Comparison of ENCODE assay signal across 9 mouse cellular contexts in the genomic region with DNA sequence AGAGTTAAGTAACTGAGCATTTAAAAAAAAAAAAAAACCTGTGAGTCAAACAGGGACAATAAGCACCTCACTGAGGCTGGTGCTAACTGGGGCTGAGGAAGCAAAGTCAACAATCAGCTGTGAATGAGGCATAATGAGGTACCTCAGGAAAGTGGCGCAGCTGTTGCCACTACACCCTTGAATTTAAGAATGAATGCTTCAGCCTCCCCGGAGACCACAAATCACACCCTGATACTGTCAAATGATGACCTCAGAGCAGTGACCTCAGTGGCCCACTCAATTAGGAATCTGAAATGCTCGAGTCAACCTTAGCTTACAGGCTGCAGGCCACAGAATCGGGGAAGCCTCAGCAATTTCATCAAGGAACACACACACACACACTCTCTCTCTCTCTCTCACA. TPM values are rescaled to one million over a fixed set of nuclear protein-coding genes. Genes with fewer than 3 reads are reported as not detected.
DNase-seq lines count a peak whose midpoint lies in the region; ATAC-seq and TF ChIP-seq lines count a peak whose summit lies in the region.
"Had no signal": no experiment of that assay in that cellular context is flagged by ENCODE, and none has a peak within 500 bp of the region (broad histone marks: within the 10 kb centered on the region; RNA-seq: fewer than 3 reads in every experiment).

No protein-coding gene starts in this region.

- peak overlapping the region; percentile 98 for H3K9ac ChIP-seq in midbrain, embryonic 13.5 days (replicated peaks)
- no peak overlapping the region for H3K9ac ChIP-seq in liver, embryonic 12.5 days

- H3K27ac ChIP-seq in kidney, adult 2 months (ENCODE audit: insufficient read depth, low read depth, low read length), result peak overlapping the region; percentile 95
- peak overlapping the region; percentile 95 for H3K27ac ChIP-seq in midbrain, embryonic 13.5 days
- H3K27ac ChIP-seq in liver, embryonic 12.5 days, result no peak overlapping the region
- H3K27ac ChIP-seq: macrophage had no signal

- peak overlapping the region; percentile 50 for H3K4me3 ChIP-seq in kidney, adult 2 months (ENCODE audit: insufficient read depth, low read depth, low read length)
- H3K4me3 ChIP-seq in midbrain, embryonic 13.5 days (replicated peaks), result peak overlapping the region; percentile 96
- no peak overlapping the region for H3K4me3 ChIP-seq in liver, embryonic 12.5 days

- no peak for ATAC-seq in midbrain, embryonic 13.5 days
- ATAC-seq in liver, embryonic 12.5 days, result no peak

- DNase-seq in 3T3-L1 (ENCODE audit: low read depth, low spot score) (peak; percentile 37), MN1 (ENCODE audit: low spot score) (peak; percentile 56)
- peak; percentile 23 for DNase-seq in forelimb bud, embryonic 11.5 days (ENCODE audit: low read depth, low spot score)
- peak; percentile 61 for DNase-seq in kidney, adult 2 months
- no peak for DNase-seq in cerebellum, adult 8-10 months
- no peak for DNase-seq in gastrocnemius, postnatal 25 days

- 26% methylated on average over 4 of the region's 4 CpGs for WGBS in kidney, adult 2 months
- 9% methylated on average over 4 of the region's 4 CpGs for WGBS in midbrain, embryonic 13.5 days
- WGBS in liver, embryonic 12.5 days (ENCODE audit: insufficient replicate concordance), result 54% methylated on average over 4 of the region's 4 CpGs

- no peak for TF ChIP-seq CTCF in kidney, adult 2 months (conservative IDR thresholded peaks at IDR 0.05; ENCODE audit: insufficient read depth, insufficient read length, low read depth, low read length)

- H3K9me3 ChIP-seq in midbrain, embryonic 13.5 days, result no peaks in the 10 kb centered on the region
- H3K9me3 ChIP-seq in liver, embryonic 12.5 days (replicated peaks), result no peaks in the 10 kb centered on the region

- peak overlapping the region; percentile 65 for H3K4me2 ChIP-seq in midbrain, embryonic 13.5 days (replicated peaks)
- H3K4me2 ChIP-seq in liver, embryonic 12.5 days, result no peak overlapping the region

- no peaks in the 10 kb centered on the region for H3K27me3 ChIP-seq in kidney, adult 2 months (replicated peaks; ENCODE audit: control insufficient read depth, insufficient read depth, low read length)
- no peaks in the 10 kb centered on the region for H3K27me3 ChIP-seq in midbrain, embryonic 13.5 days
- peaks cover 38% of the 10 kb centered on the region for H3K27me3 ChIP-seq in liver, embryonic 12.5 days (replicated peaks)

- peaks cover 8% of the 10 kb centered on the region for H3K4me1 ChIP-seq in kidney, adult 2 months (ENCODE audit: control insufficient read depth, insufficient read depth, low read length)
- H3K4me1 ChIP-seq in midbrain, embryonic 13.5 days (replicated peaks), result peaks cover 54% of the 10 kb centered on the region
- peaks cover 7% of the 10 kb centered on the region; the same call in 1 of the 2 replicates for H3K4me1 ChIP-seq in liver, embryonic 12.5 days

- no peak for TF ChIP-seq POLR2A in kidney, adult 2 months (IDR thresholded peaks at IDR 0.05; ENCODE audit: low read depth, low read length)

- H3K36me3 ChIP-seq in kidney, adult 2 months (ENCODE audit: control insufficient read depth, insufficient read depth, low read length), result peaks cover 4% of the 10 kb centered on the region
- peaks cover 31% of the 10 kb centered on the region for H3K36me3 ChIP-seq in midbrain, embryonic 13.5 days
- no peaks in the 10 kb centered on the region; the same call in 1 of the 2 replicates for H3K36me3 ChIP-seq in liver, embryonic 12.5 days

RNA-seq across cellular contexts. Expression of gene Trib2, which starts 5.0 kb away (rescaled TPM):
- polyA plus RNA-seq in kidney, adult 2 months (2012; rRNA removed), result 22.2 and 24.5 TPM in 2 replicates
- 120 and 121 TPM in 2 replicates for polyA plus RNA-seq in midbrain, embryonic 13.5 days (2015; fragmentation: Nextera tagmentation; extraction: Ambion mirVana)
- polyA plus RNA-seq in liver, embryonic 12.5 days (2016; fragmentation: Nextera tagmentation; extraction: Ambion mirVana), result 5.0 and 5.2 TPM in 2 replicates
- 10 to 100 TPM; 13.6 to 20.0 TPM for total RNA-seq in gastrocnemius, postnatal 25 days (2021)

Comparison
In these comparisons a context has a peak if more than half of its experiments do, and no peak if none do; other contexts are left out.
1. DNase-seq: peak in 3T3-L1 (single experiment), MN1 (single experiment), forelimb bud, embryonic 11.5 days (single experiment) and kidney, adult 2 months (single experiment); none in cerebellum, adult 8-10 months (single experiment) and gastrocnemius, postnatal 25 days (single experiment).